ENCODE assay signal across 13 mouse cellular contexts in genomic region chr1:163834066-163834465, GRCm38 (mm10). TPM values are rescaled to one million over a fixed set of nuclear protein-coding genes. Genes with fewer than 3 reads are reported as not detected.
DNase-seq lines count a peak whose midpoint lies in the region; ATAC-seq and TF ChIP-seq lines count a peak whose summit lies in the region.
"Had no signal": no experiment of that assay in that cellular context is flagged by ENCODE, and none has a peak within 500 bp of the region (broad histone marks: within the 10 kb centered on the region; RNA-seq: fewer than 3 reads in every experiment).

No protein-coding gene starts in this region.

- no peak overlapping the region for H3K4me3 ChIP-seq in liver, postnatal 0 days (ENCODE audit: low read depth, low read length)
- no peak overlapping the region for H3K4me3 ChIP-seq in liver, embryonic 12.5 days
- H3K4me3 ChIP-seq: forebrain, embryonic 12.5 days; lung, embryonic 15.5 days had no signal

- TF ChIP-seq EP300 in liver, postnatal 0 days (IDR thresholded peaks at IDR 0.05; ENCODE audit: low read depth) = no peak

- 54% methylated on average over 1 of the region's 1 CpGs for WGBS in liver, postnatal 0 days (ENCODE audit: insufficient replicate concordance)
- 41% methylated on average over 1 of the region's 1 CpGs for WGBS in liver, embryonic 12.5 days (ENCODE audit: insufficient replicate concordance)

- no peaks in the 10 kb centered on the region for H3K27me3 ChIP-seq in liver, postnatal 0 days (ENCODE audit: insufficient read depth, low read length)
- H3K27me3 ChIP-seq in liver, embryonic 12.5 days (replicated peaks) = no peaks in the 10 kb centered on the region
- H3K27me3 ChIP-seq: forebrain, embryonic 12.5 days; lung, embryonic 15.5 days had no signal

- no peaks in the 10 kb centered on the region for H3K36me3 ChIP-seq in liver, postnatal 0 days (replicated peaks; ENCODE audit: insufficient read depth, low read length)
- H3K36me3 ChIP-seq in liver, embryonic 12.5 days = no peaks in the 10 kb centered on the region
- H3K36me3 ChIP-seq: forebrain, embryonic 12.5 days; lung, embryonic 15.5 days had no signal

- H3K4me1 ChIP-seq in liver, postnatal 0 days (ENCODE audit: insufficient read depth) = no peaks in the 10 kb centered on the region
- H3K4me1 ChIP-seq in liver, embryonic 12.5 days = peaks cover 11% of the 10 kb centered on the region
- H3K4me1 ChIP-seq: forebrain, embryonic 12.5 days; lung, embryonic 15.5 days had no signal

- TF ChIP-seq CTCF in liver, postnatal 0 days (IDR thresholded peaks at IDR 0.05; ENCODE audit: low read depth) = peak; percentile 53

- no peak for DNase-seq in frontal cortex, postnatal 14 days (ENCODE audit: low spot score in 2 of 2)
- DNase-seq in liver, postnatal 0 days = no peak
- peak; percentile 48 for DNase-seq in adipocyte (ENCODE audit: low spot score)
- peak; percentile 5 for DNase-seq in retina, postnatal 7 days (ENCODE audit: low read depth, low spot score)
- no peak for DNase-seq in cerebellum, postnatal 10 days
- DNase-seq in urinary bladder, postnatal 36 days (ENCODE audit: low spot score in 2 of 2) = no peak
- DNase-seq: adrenal gland, postnatal 10 days; cerebellum, adult 8-10 months; kidney, adult 11 months had no signal

- H3K9ac ChIP-seq in liver, postnatal 0 days (replicated peaks) = no peak overlapping the region
- H3K9ac ChIP-seq in liver, embryonic 12.5 days = no peak overlapping the region
- H3K9ac ChIP-seq: forebrain, embryonic 12.5 days; lung, embryonic 15.5 days had no signal

- ATAC-seq in frontal cortex, adult (ENCODE audit: low TSS enrichment) = peak; percentile 91
- ATAC-seq in liver, postnatal 0 days = no peak
- ATAC-seq in liver, embryonic 12.5 days = no peak

- no peaks in the 10 kb centered on the region for H3K9me3 ChIP-seq in liver, postnatal 0 days (ENCODE audit: low read length)
- H3K9me3 ChIP-seq in liver, embryonic 12.5 days (replicated peaks) = no peaks in the 10 kb centered on the region
- H3K9me3 ChIP-seq: forebrain, embryonic 12.5 days; lung, embryonic 15.5 days had no signal

- no peak overlapping the region for H3K4me2 ChIP-seq in liver, postnatal 0 days (ENCODE audit: low read depth, low read length)
- H3K4me2 ChIP-seq in liver, embryonic 12.5 days = no peak overlapping the region
- H3K4me2 ChIP-seq: forebrain, embryonic 12.5 days; lung, embryonic 15.5 days had no signal

- no peak overlapping the region for H3K27ac ChIP-seq in liver, postnatal 0 days (ENCODE audit: low read depth)
- H3K27ac ChIP-seq in liver, embryonic 12.5 days = no peak overlapping the region
- H3K27ac ChIP-seq: forebrain, embryonic 12.5 days; lung, embryonic 15.5 days had no signal

RNA-seq across cellular contexts. Expression of gene Kifap3, which starts 54.7 kb away (rescaled TPM):
- polyA plus RNA-seq in liver, postnatal 0 days (2015; fragmentation: Nextera tagmentation; extraction: Ambion mirVana) = 1.8 and 2.1 TPM in 2 replicates
- 5.3 and 5.9 TPM in 2 replicates for polyA plus RNA-seq in liver, embryonic 12.5 days (2016; fragmentation: Nextera tagmentation; extraction: Ambion mirVana)

Comparison
In these comparisons a context has a peak if more than half of its experiments do, and no peak if none do; other contexts are left out.
1. DNase-seq: peak in adipocyte (single experiment) and retina, postnatal 7 days (single experiment); none in frontal cortex, postnatal 14 days (0 of 2), liver, postnatal 0 days (single experiment), cerebellum, postnatal 10 days (0 of 2) and urinary bladder, postnatal 36 days (0 of 2).